8 mouse cellular contexts compared by ENCODE assay signal in the genomic region with DNA sequence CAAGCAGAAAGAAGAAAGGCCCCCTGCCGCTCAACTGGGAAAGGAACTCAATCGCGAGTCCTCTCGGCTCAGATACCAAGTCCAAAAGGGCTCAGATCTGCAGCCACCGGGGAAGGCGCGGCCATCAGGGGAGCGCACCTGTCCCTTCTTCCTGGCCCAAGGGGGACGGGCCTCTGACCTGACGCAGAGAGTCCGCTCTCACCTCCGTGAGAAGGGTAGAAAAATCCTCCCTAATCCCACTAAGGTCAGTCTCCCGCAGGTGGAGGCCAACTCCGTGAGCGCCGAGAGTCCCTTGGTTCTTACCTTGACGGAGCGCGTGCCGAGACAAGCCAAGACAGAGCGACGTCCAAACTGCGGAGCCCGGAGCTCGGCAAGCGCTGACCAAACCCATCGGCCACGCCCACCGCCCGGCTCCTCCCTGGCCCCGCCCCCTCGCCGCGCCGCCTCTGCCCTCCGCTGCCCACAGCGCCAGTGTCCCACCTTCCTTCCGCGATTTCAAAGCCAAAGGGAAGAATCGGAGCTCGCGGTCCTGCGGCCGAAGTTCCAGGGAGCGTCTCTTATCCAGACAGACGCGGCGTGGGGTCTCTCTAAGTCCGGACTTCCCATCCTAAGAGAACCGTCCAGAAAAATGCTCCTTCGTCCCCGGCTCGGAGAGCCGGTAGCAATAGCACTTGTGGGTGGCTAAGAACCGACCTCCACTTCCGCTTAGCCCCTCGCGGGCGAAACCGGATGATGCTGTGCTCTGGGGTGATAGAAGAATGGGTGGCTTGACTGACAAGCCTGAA. TPM values are rescaled to one million over a fixed set of nuclear protein-coding genes. Genes with fewer than 3 reads are reported as not detected.
DNase-seq lines count a peak whose midpoint lies in the region; ATAC-seq and TF ChIP-seq lines count a peak whose summit lies in the region.

A gene (minus strand): TSS at position 393 of the 785 bp plus-strand sequence.

- peak; percentile 67 for DNase-seq in T-cell, adult 2 months (ENCODE audit: low spot score)
- peak; percentile 77 to 89 for DNase-seq in cerebellum, postnatal 4 days (ENCODE audit: low spot score in 2 of 2)
- peak; percentile 76 to 77 for DNase-seq in frontal cortex, postnatal 36 days (ENCODE audit: low spot score in 2 of 2)
- peak; percentile 81 to 82 for DNase-seq in left cerebral cortex, adult 2 months (ENCODE audit: extremely low spot score in 1 of 2, low spot score in 2 of 2)
- DNase-seq in right cerebral cortex, adult 18-20 months, result peak; percentile 81
- peak; percentile 68 for DNase-seq in urinary bladder, postnatal 10 days (ENCODE audit: low spot score)

- peak within 1 kb of the TSS; percentile 51 for H3K4me3 ChIP-seq in hindbrain, embryonic 15.5 days
- H3K4me3 ChIP-seq in left cerebral cortex, adult 2 months, result peak within 1 kb of the TSS; percentile 68

- intact Hi-C loops in left cerebral cortex, adult 2 months (cut with DNase I), result loop anchor here (5.0 kb wide), 1 partner anchor 76 kb away; no protein-coding TSS in a partner anchor

- WGBS in hindbrain, embryonic 15.5 days, result under 1% methylated on average over 60 of the region's 60 CpGs

- no peaks in the 10 kb centered on the region for H3K9me3 ChIP-seq in hindbrain, embryonic 15.5 days

- H3K4me2 ChIP-seq in hindbrain, embryonic 15.5 days, result peak within 1 kb of the TSS; percentile 93

- H3K9ac ChIP-seq in hindbrain, embryonic 15.5 days, result peak within 1 kb of the TSS; percentile 41

- peaks cover 8% of the 10 kb centered on the region for H3K4me1 ChIP-seq in hindbrain, embryonic 15.5 days (replicated peaks)

- no peak; the same call in 1 of the 2 replicates for TF ChIP-seq CTCF in left cerebral cortex, adult 2 months (IDR thresholded peaks at IDR 0.05)

- peaks cover 14% of the 10 kb centered on the region for H3K27me3 ChIP-seq in hindbrain, embryonic 15.5 days

- H3K36me3 ChIP-seq in hindbrain, embryonic 15.5 days, result no peaks in the 10 kb centered on the region

- H3K27ac ChIP-seq in hindbrain, embryonic 15.5 days (replicated peaks), result no peak within 1 kb of the TSS
- no peak within 1 kb of the TSS for H3K27ac ChIP-seq in left cerebral cortex, adult 2 months

- peak; percentile 90 for ATAC-seq in hindbrain, embryonic 15.5 days (ENCODE audit: low FRiP score, low read depth)
- ATAC-seq in megakaryocyte, adult 5-6 weeks (ENCODE audit: poor library complexity, severe bottlenecking), result peak; percentile 87

RNA-seq across cellular contexts. Expression of the gene that starts here (rescaled TPM):
- polyA plus RNA-seq in hindbrain, embryonic 15.5 days (2015; fragmentation: Nextera tagmentation; extraction: Ambion mirVana), result 8.3 and 8.8 TPM in 2 replicates
- total RNA-seq in left cerebral cortex, adult 2 months (2021), result 1 to 10 TPM; 3.4 to 3.8 TPM
- total RNA-seq in megakaryocyte, adult 5-6 weeks (2015), result 33.4 and 38.9 TPM in 2 replicates
- total RNA-seq in megakaryocyte, adult 5-6 weeks (2017), result 56.6 and 64.5 TPM in 2 replicates

Comparison
In these comparisons a context has a peak if more than half of its experiments do, and no peak if none do; other contexts are left out.
1. RNA of the gene that starts here (total RNA-seq): 33.4 to 64.5 TPM in megakaryocyte, adult 5-6 weeks; 3.4 to 3.8 TPM in left cerebral cortex, adult 2 months; every median in the first group is over 4 times any median in the second.
2. Peak in every context shown above with its lines, with median percentiles within 50 percentile points of each other: DNase-seq.